Mouse (Mus musculus) limb, embryonic 11.5 days (tissue): ENCODE results near the gene Fyttd1. TPM values are rescaled to one million over a fixed set of nuclear protein-coding genes. Genes with fewer than 3 reads are reported as not detected.

ENCODE experiments used
- ATAC-seq: fragments of 200-750 bp; cut with Nextera tagmentation; 2 replicates; pipeline ENCODE4 v1.8.0; 2017; ENCODE audit warnings: low read depth; ENCODE audit not compliant: insufficient number of reproducible peaks, low FRiP score, low TSS enrichment
- DNase-seq: peaks from one replicate; pipeline ENCODE4 v3.0.0-alpha.2; 2015; ENCODE audit warnings: low spot score
- H3K27ac ChIP-seq: fragments of 300-500 bp; sonication (generic); replicated peaks from 2 replicates; pipeline ENCODE4 v1.5.1; 2014; ENCODE audit warnings: low read depth, mild to moderate bottlenecking, low read length
- H3K27me3 ChIP-seq: fragments of 300-500 bp; sonication (generic); 2 replicates; pipeline ENCODE4 v1.6.1; 2014; ENCODE audit warnings: mild to moderate bottlenecking, low read length, mixed read lengths; ENCODE audit not compliant: control insufficient read depth, insufficient read depth
- H3K36me3 ChIP-seq: fragments of 300-500 bp; sonication (generic); 2 replicates; pipeline ENCODE4 v1.6.1; 2014; ENCODE audit warnings: mild to moderate bottlenecking, low read length, moderate library complexity, mixed read lengths; ENCODE audit not compliant: control insufficient read depth, insufficient read depth
- H3K4me1 ChIP-seq: fragments of 300-500 bp; sonication (generic); 2 replicates; pipeline ENCODE4 v1.6.1; 2014; ENCODE audit warnings: low read length, mixed read lengths; ENCODE audit not compliant: control insufficient read depth, insufficient read depth
- H3K4me2 ChIP-seq: fragments of 300-500 bp; sonication (generic); 2 replicates; pipeline ENCODE4 v1.6.1; 2014; ENCODE audit warnings: low read depth, mild to moderate bottlenecking, moderate library complexity; ENCODE audit not compliant: severe bottlenecking
- H3K4me3 ChIP-seq: fragments of 300-500 bp; sonication (generic); 2 replicates; pipeline ENCODE4 v1.5.1; 2014; ENCODE audit warnings: low read depth, low read length
- H3K9ac ChIP-seq: fragments of 300-500 bp; sonication (generic); 2 replicates; pipeline ENCODE4 v1.6.1; 2014; ENCODE audit warnings: mild to moderate bottlenecking, low read length
- H3K9me3 ChIP-seq: fragments of 300-500 bp; sonication (generic); 2 replicates; pipeline ENCODE4 v1.6.1; 2016; ENCODE audit warnings: low read length; ENCODE audit not compliant: control insufficient read depth
- WGBS: fragments of 180-500 bp; shearing (Covaris S2); extraction: QIAGEN DNeasy Blood & Tissue Kit; methylation state at CpG from one replicate; pipeline ENCODE4 v1.1.7; 2014; 5-methylcytosine and 5-hydroxymethylcytosine counted together
- polyA plus RNA-seq: library from polyadenylated mRNA; unstranded; fragments of >200 nt; fragmentation: Nextera tagmentation; extraction: Ambion mirVana; gene quantifications from 2 replicates; pipeline ENCODE4 v1.2.1, GENCODE M21; 2014

Gene Fyttd1
- polyA plus RNA-seq, 1 experiment from 2014 or later: 123 TPM

GRCm38 (mm10) chr16:32942694-32943093 lies 65.4 kb downstream of the Fyttd1 start:
- Histone ChIP-seq H3K4me2 (no peak overlapping the region), H3K27me3 (no peaks in the 10 kb centered on the region), H3K9ac (no peak overlapping the region), H3K4me3 (no peak overlapping the region), H3K27ac (no peak overlapping the region), H3K4me1 (no peaks in the 10 kb centered on the region), H3K9me3 (no peaks in the 10 kb centered on the region), H3K36me3 (no peaks in the 10 kb centered on the region)
- 74% methylated on average over 5 of the region's 5 CpGs for WGBS
- DNase-seq (no peak), ATAC-seq (no peak)

GRCm38 (mm10) chr16:32945379-32945778 lies 68.1 kb downstream of the Fyttd1 start:
- no peak for DNase-seq
- 84% methylated on average over 5 of the region's 5 CpGs for WGBS

GRCm38 (mm10) chr16:32948016-32948415 lies 70.7 kb downstream of the Fyttd1 start:
- H3K9me3 ChIP-seq: no peaks in the 10 kb centered on the region
- H3K27me3 ChIP-seq: no peaks in the 10 kb centered on the region
- DNase-seq (no peak), ATAC-seq (no peak)
- no peaks in the 10 kb centered on the region for H3K4me1 ChIP-seq
- no peak overlapping the region for H3K9ac ChIP-seq
- 80% methylated on average over 8 of the region's 8 CpGs for WGBS
- peaks cover 3% of the 10 kb centered on the region for H3K36me3 ChIP-seq
- no peak overlapping the region for H3K4me3 ChIP-seq
- no peak overlapping the region for H3K27ac ChIP-seq
- no peak overlapping the region for H3K4me2 ChIP-seq

More at GRCm38 (mm10) chr16:32945379-32945778, 68.1 kb downstream of the Fyttd1 start:
- Histone ChIP-seq H3K27ac (no peak overlapping the region), H3K4me1 (no peaks in the 10 kb centered on the region), H3K36me3 (no peaks in the 10 kb centered on the region), H3K4me3 (no peak overlapping the region), H3K4me2 (no peak overlapping the region), H3K9ac (no peak overlapping the region), H3K27me3 (no peaks in the 10 kb centered on the region), H3K9me3 (no peaks in the 10 kb centered on the region)
- no peak for ATAC-seq

- peaks cover 3% of the 10 kb centered on the region for H3K36me3 ChIP-seq
- H3K4me2 ChIP-seq: no peak overlapping the region
- no peaks in the 10 kb centered on the region for H3K9me3 ChIP-seq
- no peak overlapping the region for H3K27ac ChIP-seq
- no peaks in the 10 kb centered on the region for H3K27me3 ChIP-seq
- no peak overlapping the region for H3K9ac ChIP-seq
- WGBS: 86% methylated on average over 5 of the region's 5 CpGs
- ATAC-seq (no peak), DNase-seq (no peak)
- H3K4me1 ChIP-seq: no peaks in the 10 kb centered on the region
- no peak overlapping the region for H3K4me3 ChIP-seq
These were observed 71.4 kb downstream of the Fyttd1 start for GRCm38 (mm10) chr16:32948656-32949055.

GRCm38 (mm10) chr16:32949281-32949680 lies 72.0 kb downstream of the Fyttd1 start:
- ATAC-seq (no peak), DNase-seq (no peak)
- no peak overlapping the region for H3K9ac ChIP-seq
- H3K9me3 ChIP-seq: no peaks in the 10 kb centered on the region
- no peak overlapping the region for H3K27ac ChIP-seq
- no peak overlapping the region for H3K4me3 ChIP-seq
- H3K4me1 ChIP-seq: no peaks in the 10 kb centered on the region
- H3K4me2 ChIP-seq: no peak overlapping the region
- H3K36me3 ChIP-seq: peaks cover 3% of the 10 kb centered on the region
- H3K27me3 ChIP-seq: no peaks in the 10 kb centered on the region

- Histone ChIP-seq H3K9ac (no peak overlapping the region), H3K27me3 (no peaks in the 10 kb centered on the region), H3K4me1 (no peaks in the 10 kb centered on the region), H3K4me3 (no peak overlapping the region), H3K4me2 (no peak overlapping the region), H3K27ac (no peak overlapping the region), H3K9me3 (no peaks in the 10 kb centered on the region), H3K36me3 (peaks cover 6% of the 10 kb centered on the region)
- DNase-seq (no peak), ATAC-seq (no peak)
- 92% methylated on average over 2 of the region's 2 CpGs for WGBS
These were observed 73.8 kb downstream of the Fyttd1 start for GRCm38 (mm10) chr16:32951074-32951473.

- Histone ChIP-seq H3K4me3 (no peak overlapping the region), H3K4me2 (no peak overlapping the region), H3K9ac (no peak overlapping the region), H3K4me1 (no peaks in the 10 kb centered on the region), H3K36me3 (peaks cover 9% of the 10 kb centered on the region), H3K27me3 (no peaks in the 10 kb centered on the region), H3K27ac (no peak overlapping the region), H3K9me3 (no peaks in the 10 kb centered on the region)
- DNase-seq (no peak), ATAC-seq (no peak)
- 76% methylated on average over 5 of the region's 5 CpGs for WGBS
These were observed 76.5 kb downstream of the Fyttd1 start for GRCm38 (mm10) chr16:32953806-32954205.

- Histone ChIP-seq H3K27ac (no peak overlapping the region), H3K36me3 (peaks cover 9% of the 10 kb centered on the region), H3K4me1 (no peaks in the 10 kb centered on the region), H3K4me2 (no peak overlapping the region), H3K9ac (no peak overlapping the region), H3K4me3 (no peak overlapping the region), H3K27me3 (no peaks in the 10 kb centered on the region), H3K9me3 (no peaks in the 10 kb centered on the region)
- no peak for ATAC-seq
- 48% methylated on average over 6 of the region's 6 CpGs for WGBS
- no peak for DNase-seq
These were observed 77.0 kb downstream of the Fyttd1 start for GRCm38 (mm10) chr16:32954304-32954703.

- ATAC-seq (no peak), DNase-seq (no peak)
- H3K4me1 ChIP-seq: no peaks in the 10 kb centered on the region
- H3K27me3 ChIP-seq: no peaks in the 10 kb centered on the region
- 60% methylated on average over 5 of the region's 5 CpGs for WGBS
- H3K27ac ChIP-seq: no peak overlapping the region
- no peaks in the 10 kb centered on the region for H3K9me3 ChIP-seq
- no peak overlapping the region for H3K4me3 ChIP-seq
- H3K4me2 ChIP-seq: no peak overlapping the region
- peaks cover 16% of the 10 kb centered on the region for H3K36me3 ChIP-seq
- no peak overlapping the region for H3K9ac ChIP-seq
These were observed 79.6 kb downstream of the Fyttd1 start for GRCm38 (mm10) chr16:32956889-32957288.
